ENCODE assay signal across 8 mouse cellular contexts in the genomic region with DNA sequence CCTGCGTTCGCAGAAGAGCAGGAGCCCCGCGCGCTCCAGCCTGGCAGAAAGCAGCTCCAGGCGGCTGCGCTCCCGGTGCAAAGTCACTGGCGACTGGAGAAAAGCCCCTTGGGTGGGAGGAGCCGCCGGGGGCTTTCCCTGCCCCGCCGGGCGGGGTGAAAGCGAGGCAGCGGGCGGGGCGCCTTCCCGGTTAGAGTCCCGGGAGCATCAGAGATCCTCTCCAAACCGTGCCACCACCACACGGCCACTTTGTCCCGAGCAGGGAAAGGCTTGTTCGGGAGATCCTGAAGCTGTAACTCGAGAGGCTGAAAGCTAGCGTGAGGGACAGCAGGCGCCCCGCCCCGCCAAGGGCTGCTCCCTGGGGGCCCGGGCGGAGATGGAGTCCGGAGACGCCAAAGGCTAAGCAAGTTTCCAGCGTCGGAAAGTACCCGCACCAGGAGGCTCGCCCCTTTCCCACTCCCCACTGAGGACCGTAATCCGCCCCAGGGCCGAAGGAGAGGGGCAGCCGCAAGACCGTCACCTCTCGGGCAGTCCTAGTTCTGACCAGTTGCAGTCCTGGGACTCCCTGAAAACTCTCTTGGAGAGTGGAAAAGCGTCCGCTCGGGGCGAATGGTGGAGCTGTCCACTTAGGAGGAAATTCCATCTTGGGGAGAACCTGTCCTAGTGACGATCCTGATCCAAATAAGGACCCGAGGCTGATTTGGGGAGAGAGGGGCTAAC. TPM values are rescaled to one million over a fixed set of nuclear protein-coding genes. Genes with fewer than 3 reads are reported as not detected.
DNase-seq lines count a peak whose midpoint lies in the region; ATAC-seq and TF ChIP-seq lines count a peak whose summit lies in the region.

TSS of gene Ankrd33b (minus strand) at position 246 of the 720 bp plus-strand sequence.

- H3K27ac ChIP-seq in brown adipose tissue, adult 24 weeks (replicated peaks; ENCODE audit: low read depth, low read length): no peak within 1 kb of the TSS
- no peak within 1 kb of the TSS for H3K27ac ChIP-seq in intestine, postnatal 0 days (ENCODE audit: low read depth, low read length)
- no peak within 1 kb of the TSS for H3K27ac ChIP-seq in limb, embryonic 12.5 days
- no peak within 1 kb of the TSS for H3K27ac ChIP-seq in midbrain, embryonic 12.5 days (replicated peaks)
- H3K27ac ChIP-seq in stomach, embryonic 14.5 days (ENCODE audit: low read length): no peak within 1 kb of the TSS

- peak within 1 kb of the TSS; percentile 71 for H3K4me3 ChIP-seq in brown adipose tissue, adult 24 weeks (ENCODE audit: insufficient read depth, low read depth, low read length)
- peak within 1 kb of the TSS; percentile 64 for H3K4me3 ChIP-seq in intestine, postnatal 0 days (ENCODE audit: low read depth, low read length)
- H3K4me3 ChIP-seq in limb, embryonic 12.5 days (replicated peaks): peak within 1 kb of the TSS; percentile 68
- H3K4me3 ChIP-seq in midbrain, embryonic 12.5 days: peak within 1 kb of the TSS; percentile 51
- peak within 1 kb of the TSS; percentile 56 for H3K4me3 ChIP-seq in stomach, embryonic 14.5 days (ENCODE audit: low read depth, low read length)

- H3K9me3 ChIP-seq in intestine, postnatal 0 days (ENCODE audit: control insufficient read depth): no peaks in the 10 kb centered on the region
- peaks cover 3% of the 10 kb centered on the region; the same call in 1 of the 2 replicates for H3K9me3 ChIP-seq in limb, embryonic 12.5 days
- H3K9me3 ChIP-seq in midbrain, embryonic 12.5 days: no peaks in the 10 kb centered on the region
- H3K9me3 ChIP-seq in stomach, embryonic 14.5 days (ENCODE audit: control insufficient read depth, low read depth, low read length): no peaks in the 10 kb centered on the region

- no peak for TF ChIP-seq CTCF in intestine, postnatal 0 days (IDR thresholded peaks at IDR 0.05; ENCODE audit: low read depth)

- WGBS in intestine, postnatal 0 days: under 1% methylated on average over 48 of the region's 49 CpGs
- under 1% methylated on average over 49 of the region's 49 CpGs for WGBS in limb, embryonic 12.5 days
- under 1% methylated on average over 49 of the region's 49 CpGs for WGBS in midbrain, embryonic 12.5 days
- under 1% methylated on average over 49 of the region's 49 CpGs for WGBS in stomach, embryonic 14.5 days

- peak; percentile 12; the same call in 1 of the 2 replicates for ATAC-seq in granulocyte monocyte progenitor cell, adult 5-6 weeks (replicated peaks; ENCODE audit: poor library complexity, severe bottlenecking)
- peak; percentile 24 for ATAC-seq in intestine, postnatal 0 days
- peak; percentile 7; the same call in 1 of the 2 replicates for ATAC-seq in limb, embryonic 12.5 days (ENCODE audit: insufficient number of reproducible peaks, insufficient read depth, low FRiP score, low TSS enrichment, low read depth)
- peak; percentile 55 for ATAC-seq in midbrain, embryonic 12.5 days (ENCODE audit: low FRiP score, low read depth)
- 0 out of 2 replicates have a peak, but pooled peaks have one; percentile 43 for ATAC-seq in stomach, embryonic 14.5 days (ENCODE audit: insufficient number of reproducible peaks, insufficient read depth, low FRiP score, low read depth)

- peak within 1 kb of the TSS; percentile 88 for H3K4me2 ChIP-seq in intestine, postnatal 0 days (replicated peaks; ENCODE audit: low read depth)
- H3K4me2 ChIP-seq in limb, embryonic 12.5 days: peak within 1 kb of the TSS; percentile 100
- H3K4me2 ChIP-seq in midbrain, embryonic 12.5 days (replicated peaks): peak within 1 kb of the TSS; percentile 100
- H3K4me2 ChIP-seq in stomach, embryonic 14.5 days (replicated peaks; ENCODE audit: low read depth, low read length): peak within 1 kb of the TSS; percentile 98

- no peaks in the 10 kb centered on the region for H3K36me3 ChIP-seq in intestine, postnatal 0 days (ENCODE audit: control insufficient read depth, insufficient read depth)
- H3K36me3 ChIP-seq in limb, embryonic 12.5 days: no peaks in the 10 kb centered on the region
- no peaks in the 10 kb centered on the region for H3K36me3 ChIP-seq in midbrain, embryonic 12.5 days
- no peaks in the 10 kb centered on the region for H3K36me3 ChIP-seq in stomach, embryonic 14.5 days (ENCODE audit: control insufficient read depth, insufficient read depth, low read length)

- peaks cover 49% of the 10 kb centered on the region for H3K27me3 ChIP-seq in intestine, postnatal 0 days (replicated peaks; ENCODE audit: control insufficient read depth, insufficient read depth, low read length)
- peaks cover 78% of the 10 kb centered on the region for H3K27me3 ChIP-seq in limb, embryonic 12.5 days
- peaks cover 84% of the 10 kb centered on the region for H3K27me3 ChIP-seq in midbrain, embryonic 12.5 days
- peaks cover 21% of the 10 kb centered on the region for H3K27me3 ChIP-seq in stomach, embryonic 14.5 days (ENCODE audit: control insufficient read depth, insufficient read depth, low read length)

- H3K4me1 ChIP-seq in brown adipose tissue, adult 24 weeks (ENCODE audit: control insufficient read depth, insufficient read depth, insufficient read length, low read length): no peaks in the 10 kb centered on the region
- H3K4me1 ChIP-seq in intestine, postnatal 0 days (replicated peaks; ENCODE audit: control insufficient read depth, insufficient read depth, low read length): no peaks in the 10 kb centered on the region; the same call in 1 of the 2 replicates
- peaks cover 35% of the 10 kb centered on the region for H3K4me1 ChIP-seq in limb, embryonic 12.5 days (replicated peaks)
- peaks cover 26% of the 10 kb centered on the region for H3K4me1 ChIP-seq in midbrain, embryonic 12.5 days
- H3K4me1 ChIP-seq in stomach, embryonic 14.5 days (ENCODE audit: control insufficient read depth, insufficient read depth, low read length): 0 out of 2 replicates have a peak, but pooled peaks cover 6% of the 10 kb centered on the region

- peak within 1 kb of the TSS; percentile 46; the same call in 1 of the 2 replicates for H3K9ac ChIP-seq in intestine, postnatal 0 days (ENCODE audit: low read depth, low read length)
- peak within 1 kb of the TSS; percentile 60 for H3K9ac ChIP-seq in limb, embryonic 12.5 days (replicated peaks)
- peak within 1 kb of the TSS; percentile 58 for H3K9ac ChIP-seq in midbrain, embryonic 12.5 days (replicated peaks)
- H3K9ac ChIP-seq in stomach, embryonic 14.5 days (replicated peaks; ENCODE audit: low read depth, low read length): 0 out of 2 replicates have a peak within 1 kb of the TSS, but pooled peaks have one; percentile 25

- DNase-seq in cerebellum, postnatal 14 days: peak; percentile 25 to 30
- DNase-seq in cerebellum, adult 8-10 months: no peak

RNA-seq across cellular contexts. Expression of gene Ankrd33b, which starts in this region (rescaled TPM):
- 0.67 and 0.91 TPM in 2 replicates for polyA plus RNA-seq in brown adipose tissue, adult 24 weeks (2012; ENCODE audit: insufficient read depth, insufficient read length, missing spikeins)
- 0.11 TPM in 1 of 2 replicates, not detected in the other for total RNA-seq in granulocyte monocyte progenitor cell, adult 5-6 weeks (2014; fragmentation: Nextera tagmentation)
- total RNA-seq in granulocyte monocyte progenitor cell, adult 5-6 weeks (2017): 0.10 TPM in 1 of 2 replicates, not detected in the other
- polyA plus RNA-seq in intestine, postnatal 0 days (2015; fragmentation: Nextera tagmentation; extraction: Ambion mirVana): 0.25 and 0.29 TPM in 2 replicates
- polyA plus RNA-seq in limb, embryonic 12.5 days (2016; fragmentation: Nextera tagmentation; extraction: Ambion mirVana): 0.20 and 0.73 TPM in 2 replicates
- 0.71 and 0.75 TPM in 2 replicates for polyA plus RNA-seq in midbrain, embryonic 12.5 days (2016; fragmentation: Nextera tagmentation; extraction: Ambion mirVana)
- polyA plus RNA-seq in stomach, embryonic 14.5 days (2014; fragmentation: Nextera tagmentation; extraction: Ambion mirVana): 0.28 and 0.58 TPM in 2 replicates

Comparison
In these comparisons a context has a peak if more than half of its experiments do, and no peak if none do; other contexts are left out.
1. Peak in ATAC-seq in granulocyte monocyte progenitor cell, adult 5-6 weeks; RNA of the gene not detected or under 1 TPM.
2. Peak in ATAC-seq, H3K4me3 ChIP-seq, H3K9ac ChIP-seq and H3K4me2 ChIP-seq in intestine, postnatal 0 days; RNA of the gene not detected or under 1 TPM.
3. Peak in ATAC-seq, H3K4me3 ChIP-seq, H3K9ac ChIP-seq and H3K4me2 ChIP-seq in limb, embryonic 12.5 days; RNA of the gene not detected or under 1 TPM.
4. Peak in ATAC-seq, H3K4me3 ChIP-seq, H3K9ac ChIP-seq and H3K4me2 ChIP-seq in midbrain, embryonic 12.5 days; RNA of the gene not detected or under 1 TPM.
5. Peak in ATAC-seq, H3K4me3 ChIP-seq, H3K9ac ChIP-seq and H3K4me2 ChIP-seq in stomach, embryonic 14.5 days; RNA of the gene not detected or under 1 TPM.